Mouse (Mus musculus) spleen, adult 2 months (tissue): ENCODE measurements at regions not wholly inside any gene's neighbourhood (a gene's known extent, or its start where the extent isn't known, plus 50 kb on each side); places are given as distances from the start of the nearest gene placed in this dataset.

ENCODE experiments used
- CTCF ChIP-seq: fragments of 200-500 bp; IDR thresholded peaks from 2 replicates; pipeline ENCODE4 v1.5.1; 2011; ENCODE audit warnings: mild to moderate bottlenecking, inconsistent platforms; ENCODE audit not compliant: insufficient read depth, insufficient read length, insufficient replicate concordance; ENCODE audit errors: extremely low read depth
- POLR2A ChIP-seq: fragments of 200-500 bp; IDR thresholded peaks from 2 replicates; pipeline ENCODE4 v1.6.1; 2011; ENCODE audit warnings: low read depth, low read length, inconsistent platforms

GRCm38 (mm10) chr8:90490734-90491441 lies 142.7 kb upstream of the Tox3 start:
- TF ChIP-seq POLR2A (no peak), CTCF (no peak)
